Mouse (Mus musculus) bone marrow macrophage, adult 2 months (primary cell): ENCODE data around the gene Nmnat2.

Source experiments
- CTCF ChIP-seq: IDR thresholded peaks from 2 replicates; pipeline ENCODE4 v1.5.1; 2012; ENCODE audit warnings: low read depth, mild to moderate bottlenecking, low read length, moderate library complexity
- POLR2A ChIP-seq: IDR thresholded peaks from 2 replicates; pipeline ENCODE4 v1.6.1; 2012; ENCODE audit warnings: mild to moderate bottlenecking, low read depth, low read length, borderline replicate concordance

GRCm38 (mm10) chr1:153058290-153058689 lies 103.5 kb downstream of the Nmnat2 start:
- TF ChIP-seq POLR2A (no peak), CTCF (no peak)
